Mouse (Mus musculus) layer of hippocampus, postnatal 25 days (tissue): ENCODE measurements around the gene Pigr. TPM values are rescaled to one million over a fixed set of nuclear protein-coding genes. Genes with fewer than 3 reads are reported as not detected.

Experiments
- DNase-seq, 2 experiments: peaks; one replicate each; pipeline ENCODE4 v3.0.0; 2022; ENCODE audit warnings: mixed read lengths in 2 of 2, low spot score in 1 of 2; ENCODE audit errors: extremely low spot score in 1 of 2
- total RNA-seq, 2 experiments: library from RNA; stranded (reverse); gene quantifications; 2 replicates each; pipeline ENCODE4 v1.2.3; 2021

The Pigr gene
- total RNA-seq = not detected

DNA sequence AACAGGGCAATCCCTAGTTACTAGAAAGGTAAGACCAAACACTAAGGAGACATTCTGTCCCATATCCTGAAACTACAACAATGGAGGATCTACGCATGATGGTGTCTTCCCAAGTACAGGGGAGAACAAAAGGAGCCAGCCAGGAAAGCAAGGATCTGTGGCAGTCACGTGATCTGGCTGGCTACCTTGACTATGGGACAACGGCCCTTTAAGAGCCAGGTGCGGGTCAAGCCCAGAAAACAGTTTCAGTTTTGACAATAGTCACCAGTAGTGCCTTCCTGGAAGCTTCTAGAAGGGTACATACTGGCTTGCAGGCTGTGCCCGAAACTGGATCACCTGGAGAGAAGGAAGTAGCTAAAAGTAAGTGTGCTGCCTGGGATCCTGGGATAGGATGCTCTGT is at the start of gene Pigr:
TSS of gene Pigr (plus strand) at position 237 of the 400 bp plus-strand sequence.
- no peak for DNase-seq

DNA sequence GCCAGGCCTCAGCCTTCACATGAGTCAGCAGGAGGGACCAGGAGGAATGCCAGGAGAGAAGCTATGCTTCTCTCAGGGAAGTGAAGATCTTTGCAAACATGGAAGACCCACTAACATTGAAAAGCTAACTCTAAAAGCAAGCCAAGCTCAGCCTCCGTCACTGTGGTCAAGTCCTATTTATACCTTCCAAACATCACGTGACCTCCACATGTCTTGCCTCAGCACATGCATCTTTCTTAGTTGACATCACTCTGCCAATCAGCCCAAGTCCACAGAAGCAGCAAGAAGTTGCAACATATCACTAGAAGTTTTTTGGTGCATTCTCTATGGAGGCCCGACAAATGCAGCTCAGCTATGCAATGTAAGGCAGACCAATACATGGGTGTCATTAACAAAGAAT is 46.6 kb upstream of the Pigr start:
- DNase-seq = no peak

DNA sequence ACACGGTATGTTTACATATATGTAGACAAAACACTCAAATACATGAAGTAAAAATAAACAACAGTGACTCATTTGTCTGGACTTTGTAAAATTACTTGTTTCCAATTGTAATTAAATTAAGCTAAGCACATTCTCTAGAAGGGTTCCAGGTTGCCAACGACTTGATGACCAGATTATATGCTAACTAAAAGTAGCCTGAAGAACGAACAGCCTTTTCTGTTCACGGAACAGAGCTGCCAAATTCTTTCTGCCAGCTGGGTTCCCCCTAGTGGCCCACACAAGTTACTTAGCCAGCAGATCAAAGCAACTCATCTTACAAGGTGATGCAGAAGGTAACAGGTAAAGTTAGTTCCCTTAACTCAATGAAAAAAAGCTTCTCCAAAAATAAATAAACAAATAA is 42.4 kb upstream of the Pigr start:
- DNase-seq = no peak

DNA sequence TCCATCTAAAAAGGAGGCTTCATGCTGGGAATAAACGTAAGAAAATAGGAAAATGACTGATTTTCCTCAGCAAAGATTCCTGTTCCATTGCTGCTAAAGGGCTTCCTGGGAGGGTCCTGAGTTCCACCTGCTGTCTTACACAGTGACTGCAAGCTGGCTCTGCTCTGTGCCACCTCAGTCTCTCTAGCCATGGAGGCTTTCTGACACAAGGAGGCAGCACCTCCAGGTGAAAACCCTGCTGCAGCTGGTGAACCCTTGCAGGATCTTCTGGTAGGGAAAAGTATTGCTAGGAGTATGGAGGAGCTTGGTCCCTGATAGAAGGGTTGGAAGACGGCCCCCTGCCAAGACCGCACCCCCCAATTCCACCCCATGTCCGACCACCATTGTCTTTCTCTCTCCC is 39.5 kb upstream of the Pigr start:
- no peak for DNase-seq

DNA sequence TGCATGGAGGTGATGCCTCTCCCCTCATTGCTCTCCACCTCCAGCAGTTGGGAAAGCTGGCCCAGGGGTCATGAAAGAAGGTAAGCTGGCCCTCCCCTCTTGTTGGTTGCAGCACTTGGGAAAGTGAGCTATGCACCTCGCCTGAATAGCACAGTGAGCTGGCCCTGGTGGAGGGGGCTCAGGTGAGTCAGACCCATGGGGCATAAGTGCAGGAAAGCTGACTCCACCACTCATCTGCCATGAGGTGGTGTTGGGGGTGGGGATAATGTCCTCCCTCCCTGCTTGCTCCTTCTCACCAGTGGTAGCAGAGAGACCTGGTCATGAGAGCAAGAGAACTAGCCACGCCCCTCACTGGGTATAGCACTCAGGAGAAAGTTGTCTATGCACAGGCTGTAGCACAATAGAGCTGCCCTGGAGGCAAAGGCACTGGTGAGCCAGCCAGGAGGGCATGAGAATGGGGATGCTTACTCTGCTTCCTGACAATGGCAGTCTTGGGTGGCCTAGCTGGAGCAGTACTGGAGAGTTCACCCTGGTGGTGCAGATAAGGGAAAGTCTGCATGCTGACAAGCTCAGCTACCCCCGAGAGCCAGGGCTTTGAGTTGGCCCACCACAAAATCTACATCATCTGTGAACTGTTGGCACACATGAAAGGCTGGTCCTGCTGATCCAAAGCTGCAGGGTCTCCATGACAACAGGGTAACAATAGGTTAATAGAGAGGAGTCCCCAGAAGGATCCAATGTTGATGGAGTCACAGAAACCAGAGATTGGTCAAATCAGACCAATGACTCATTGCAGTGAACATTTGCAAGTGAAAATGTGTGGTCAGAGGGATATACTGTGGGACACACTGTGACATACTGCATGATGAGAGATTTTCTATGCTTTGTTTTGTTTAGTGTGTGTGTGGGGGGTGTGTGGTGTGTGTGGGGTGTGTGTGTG is 36.7 kb upstream of the Pigr start:
- DNase-seq = no peak

DNA sequence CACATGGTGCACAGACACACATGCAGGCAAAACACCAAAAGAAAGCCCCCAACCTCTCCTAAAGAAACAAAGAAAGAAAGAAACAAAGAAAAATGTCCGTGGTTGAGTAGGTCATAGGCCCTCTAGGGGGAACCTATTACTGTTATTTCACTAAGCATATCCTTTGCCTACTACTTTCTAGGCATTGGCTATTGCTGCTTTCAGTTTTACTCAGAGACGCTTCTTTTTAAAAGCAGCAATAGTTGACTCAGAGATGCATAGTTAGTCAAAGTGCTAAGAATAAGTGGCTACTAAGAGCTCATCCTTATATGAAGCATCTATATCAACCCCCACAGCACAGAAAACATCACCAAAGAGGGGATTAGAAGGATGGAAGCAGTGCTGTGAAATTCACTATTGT is 31.2 kb upstream of the Pigr start:
- no peak for DNase-seq

DNA sequence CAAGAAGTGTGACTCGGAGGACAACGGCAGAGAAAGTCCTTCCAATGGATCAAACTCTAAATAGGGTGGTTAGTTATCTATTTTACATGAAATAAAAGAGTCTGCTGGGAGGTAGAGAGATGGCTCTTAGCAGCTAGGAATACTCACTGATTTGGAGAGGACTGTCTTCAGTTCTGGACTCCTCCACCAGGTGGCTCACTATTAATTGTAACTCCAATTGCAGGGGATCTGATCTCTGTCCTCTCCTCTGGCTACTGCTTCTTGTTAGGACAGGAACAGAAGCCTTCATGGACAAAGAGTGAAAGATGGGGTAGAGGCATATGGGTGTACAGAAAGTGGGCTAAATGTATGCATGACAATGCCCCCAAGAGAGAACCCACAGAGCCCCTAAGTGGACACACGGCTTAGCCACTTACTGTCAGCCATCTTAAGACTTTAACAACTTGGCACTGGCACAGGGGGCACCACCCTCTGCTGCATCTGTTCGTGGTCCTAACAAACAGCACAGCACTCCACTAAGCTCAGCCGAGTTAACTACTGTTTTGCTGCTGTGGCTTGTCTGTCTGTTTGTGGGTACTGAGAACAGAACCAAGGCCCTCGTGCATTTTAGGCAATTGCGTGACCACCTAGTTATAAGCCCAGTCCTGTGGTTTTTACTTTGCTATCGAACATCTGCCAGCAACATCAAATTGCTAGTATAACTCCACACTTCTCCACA is 29.4 kb upstream of the Pigr start:
- peak; percentile 43 to 74 for DNase-seq

DNA sequence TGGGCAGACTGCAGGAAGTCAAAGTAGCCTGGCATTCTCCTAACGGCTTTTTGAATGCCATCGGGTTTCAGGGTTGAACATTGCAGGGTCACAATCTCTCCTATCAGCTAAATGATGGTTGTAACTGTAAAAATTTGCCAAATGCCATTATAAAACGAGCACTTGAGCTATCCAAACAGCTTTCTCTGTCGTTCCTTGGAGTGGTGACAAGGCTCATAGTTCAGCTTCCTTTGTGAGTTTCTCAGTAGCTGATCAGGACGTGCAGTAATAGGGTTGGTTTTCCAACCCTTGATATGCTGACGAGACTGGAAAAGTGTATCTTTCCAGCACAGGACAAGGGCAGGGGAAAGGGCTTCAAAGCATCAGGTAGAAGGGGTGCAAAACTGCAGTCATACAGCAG is 28.4 kb upstream of the Pigr start:
- DNase-seq = no peak

DNA sequence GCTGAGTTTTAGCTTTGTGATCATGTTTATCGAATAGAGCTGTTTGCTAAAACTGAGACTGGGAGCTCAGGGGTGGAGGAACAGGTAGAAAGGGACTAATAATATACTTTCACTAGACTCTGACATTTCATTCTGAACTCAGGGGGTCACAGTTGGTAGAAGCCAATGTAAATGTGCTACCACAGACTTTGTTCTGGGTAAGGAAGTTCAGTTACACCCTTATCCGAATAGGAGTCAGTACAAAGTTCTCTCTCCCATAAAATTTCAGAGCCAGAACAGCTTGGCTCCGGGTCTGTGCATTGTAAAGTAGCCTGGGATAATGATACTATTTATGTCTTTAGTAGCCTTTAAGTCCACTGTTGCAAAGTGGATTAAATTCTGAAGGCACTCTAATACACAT is 27.9 kb upstream of the Pigr start:
- no peak for DNase-seq

DNA sequence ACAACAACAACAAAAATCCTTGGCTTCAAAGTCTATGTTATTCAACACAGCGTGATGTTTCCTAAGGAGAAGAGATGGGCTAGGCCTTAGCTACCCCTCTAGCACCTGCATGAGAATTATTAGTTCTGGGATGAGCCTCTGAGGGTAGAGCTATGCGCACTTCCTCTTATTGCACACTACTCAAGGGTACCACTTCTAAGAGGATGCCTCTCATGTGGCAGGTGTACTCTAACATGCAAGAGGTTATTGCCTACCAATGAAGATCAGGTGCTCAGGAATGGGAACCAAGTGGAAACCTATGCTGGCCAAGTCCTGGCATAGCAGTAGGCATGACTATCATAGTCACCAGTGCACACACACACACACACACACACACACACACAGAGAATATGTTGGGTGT is 27.1 kb upstream of the Pigr start:
- no peak for DNase-seq

DNA sequence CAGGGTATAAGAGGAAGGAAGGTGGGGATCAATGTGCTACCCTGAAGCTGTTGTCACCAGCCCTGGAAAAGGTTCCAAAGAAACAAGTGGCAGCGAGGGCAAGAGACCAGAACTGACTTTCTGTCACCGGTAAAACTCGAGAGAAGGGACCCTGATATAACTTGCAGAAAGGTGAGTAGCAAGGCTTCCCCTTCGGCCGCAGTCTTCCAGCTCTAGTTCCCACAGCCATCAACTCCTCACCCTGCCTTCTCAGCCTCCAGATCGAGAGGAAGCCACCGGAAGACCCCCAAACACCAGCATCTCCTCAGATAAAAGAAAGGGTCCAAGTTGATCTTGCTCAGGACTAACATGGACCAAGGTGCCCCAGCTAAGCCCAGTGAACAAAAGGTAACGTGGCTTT is 25.9 kb upstream of the Pigr start, which contains the start of gene Fcamr:
TSS of gene Fcamr (plus strand) at position 301 of the 400 bp plus-strand sequence.
- DNase-seq = no peak

DNA sequence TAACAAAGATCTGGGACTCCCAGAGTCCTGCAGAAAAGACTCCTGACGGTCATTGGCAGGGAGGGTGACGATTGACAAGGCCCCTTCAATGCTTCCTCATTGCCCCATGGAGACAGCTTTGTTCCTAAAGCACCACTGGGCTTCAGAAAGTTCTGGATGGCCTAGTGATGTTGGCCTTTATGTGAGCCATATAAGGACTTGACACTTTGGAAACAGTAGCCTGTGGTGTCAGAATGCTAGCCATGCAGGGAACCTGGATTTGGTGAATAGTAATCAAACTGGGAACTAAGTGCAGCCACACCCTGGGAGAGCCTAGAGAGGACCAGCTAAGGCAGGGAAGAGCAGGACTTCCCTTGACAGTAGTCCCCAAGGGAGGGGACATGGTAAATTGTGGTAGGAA is 25.0 kb upstream of the Pigr start:
- no peak for DNase-seq

DNA sequence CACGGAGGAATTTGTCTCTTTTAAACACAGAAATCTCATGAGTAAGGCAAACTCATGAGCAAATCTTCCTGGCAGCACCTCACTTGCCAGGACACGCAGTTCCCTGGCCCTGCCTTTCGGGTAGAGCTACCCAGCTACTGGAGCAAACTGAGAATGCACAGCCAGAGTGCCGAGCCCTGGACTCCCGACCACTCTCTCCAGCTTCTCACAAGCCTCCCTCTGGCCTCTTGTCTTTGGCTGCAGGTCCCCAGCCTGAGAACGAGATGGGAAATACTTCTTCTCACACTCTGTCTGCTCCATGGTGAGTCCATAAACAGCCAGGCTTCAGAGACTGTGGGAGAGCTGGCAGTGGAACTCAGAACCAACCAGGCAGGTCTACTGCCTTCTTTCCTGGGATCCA is 23.5 kb upstream of the Pigr start:
- no peak for DNase-seq

DNA sequence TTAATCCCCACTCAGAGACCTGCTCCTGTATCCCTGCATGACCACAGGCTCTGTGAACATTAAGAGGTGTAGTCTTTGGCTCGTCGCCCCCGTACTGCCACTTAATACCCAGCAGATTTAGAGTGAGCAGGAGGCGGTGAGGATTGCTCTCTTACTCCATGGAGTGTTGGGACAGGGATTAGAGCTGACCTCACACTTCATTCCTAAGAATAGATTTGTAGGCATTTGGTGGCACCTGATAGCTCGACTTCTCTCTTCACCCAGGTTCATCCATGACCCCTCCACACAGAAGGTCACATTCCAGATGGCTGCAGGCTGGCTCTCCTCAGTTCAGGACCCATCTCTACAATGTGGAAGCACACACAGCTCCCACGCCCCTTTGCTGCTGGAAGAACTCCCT is 22.2 kb upstream of the Pigr start:
- DNase-seq = no peak

DNA sequence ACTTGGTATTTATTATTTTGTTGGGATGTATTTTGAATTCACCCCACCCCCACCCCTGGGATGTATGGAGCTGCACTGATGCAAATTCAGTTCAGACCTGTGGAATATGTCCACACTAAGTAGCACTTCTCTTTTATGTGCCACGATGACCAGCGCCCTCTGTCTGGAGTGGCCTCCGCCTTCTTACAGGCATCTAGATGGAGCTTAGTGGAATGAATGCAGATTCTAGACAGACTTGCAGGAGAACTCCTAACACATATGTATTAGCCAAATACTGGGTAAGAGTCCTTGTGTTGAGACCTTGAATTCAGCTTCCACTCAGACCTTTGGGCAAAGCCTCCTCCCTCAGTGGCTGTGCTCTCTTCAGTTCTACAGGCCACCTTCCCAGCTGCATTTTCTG is 15.6 kb upstream of the Pigr start:
- DNase-seq = no peak

DNA sequence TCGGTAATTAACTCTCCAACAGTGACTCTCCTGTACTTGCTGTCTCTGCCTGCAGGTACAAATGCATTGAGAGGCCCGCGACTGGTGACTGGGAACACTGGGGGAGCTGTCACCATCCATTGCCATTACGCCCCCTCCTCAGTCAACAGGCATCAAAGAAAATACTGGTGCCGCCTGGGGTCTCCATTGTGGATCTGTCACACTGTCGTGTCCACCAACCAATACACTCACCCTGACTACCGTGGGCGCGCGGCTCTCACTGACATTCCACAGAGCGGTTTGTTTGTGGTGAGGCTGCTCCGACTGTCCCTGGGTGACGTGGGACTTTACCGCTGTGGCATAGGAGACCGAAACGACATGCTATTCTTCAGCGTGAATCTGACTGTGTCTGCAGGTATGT is 15.2 kb upstream of the Pigr start:
- no peak for DNase-seq

DNA sequence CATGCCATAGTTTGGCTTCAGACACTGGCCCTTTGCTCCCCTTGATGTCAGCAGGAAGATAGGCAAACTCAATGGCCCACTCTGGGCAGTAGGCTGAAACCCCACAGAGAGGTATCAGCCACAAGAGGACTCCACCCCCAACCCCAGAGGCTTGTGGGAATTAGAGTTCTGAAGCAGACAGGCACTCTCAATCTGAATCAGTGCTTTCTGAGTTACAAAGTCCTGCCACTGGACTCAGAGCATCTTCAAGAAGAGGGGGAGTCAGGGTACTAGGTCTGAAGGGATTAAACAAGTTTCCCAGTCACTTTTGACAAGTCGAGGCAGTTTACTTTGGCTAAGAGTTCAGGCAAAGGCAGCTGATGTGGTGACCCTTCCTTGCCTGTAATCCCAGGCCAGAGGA is 6.7 kb upstream of the Pigr start:
- no peak for DNase-seq

DNA sequence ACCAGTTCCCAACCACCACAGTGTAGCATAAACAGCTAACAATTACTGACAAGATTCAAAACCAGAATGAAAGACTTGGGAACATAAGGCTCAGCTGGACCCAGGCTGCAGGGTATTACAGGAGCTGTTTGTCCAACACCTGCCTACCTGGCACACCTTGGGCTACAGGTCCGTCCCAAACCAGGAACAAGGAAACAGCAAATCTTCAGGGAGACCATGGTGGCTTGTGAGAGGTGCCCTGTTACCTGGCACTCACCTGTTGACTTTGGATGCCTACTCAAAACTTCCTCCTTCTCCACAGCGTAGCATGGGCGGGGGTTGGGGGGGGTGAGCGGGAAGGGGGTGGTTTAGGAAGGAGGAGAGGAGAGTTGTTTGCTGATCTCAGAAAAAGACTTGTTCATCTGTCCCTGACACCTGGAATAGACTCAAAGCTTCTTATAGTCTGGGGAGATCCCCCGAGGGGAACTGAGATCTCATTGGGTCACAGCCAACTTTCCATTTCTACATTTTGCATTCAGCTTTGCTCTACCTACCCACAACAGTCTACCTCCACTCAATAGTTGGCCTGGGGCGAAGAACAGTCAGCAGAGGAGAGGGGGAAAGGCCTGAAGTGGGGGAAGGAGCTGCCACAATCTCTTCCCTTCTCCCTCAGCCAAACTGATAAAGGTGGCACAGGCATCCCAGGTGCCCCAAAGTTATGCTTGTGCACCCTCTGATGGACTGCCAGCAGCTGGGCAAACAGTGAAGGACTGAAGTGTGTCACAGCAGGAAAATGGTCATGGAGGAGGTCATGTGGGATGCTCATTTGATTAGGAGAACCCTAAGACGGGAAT is 6.0 kb upstream of the Pigr start:
- DNase-seq = no peak

DNA sequence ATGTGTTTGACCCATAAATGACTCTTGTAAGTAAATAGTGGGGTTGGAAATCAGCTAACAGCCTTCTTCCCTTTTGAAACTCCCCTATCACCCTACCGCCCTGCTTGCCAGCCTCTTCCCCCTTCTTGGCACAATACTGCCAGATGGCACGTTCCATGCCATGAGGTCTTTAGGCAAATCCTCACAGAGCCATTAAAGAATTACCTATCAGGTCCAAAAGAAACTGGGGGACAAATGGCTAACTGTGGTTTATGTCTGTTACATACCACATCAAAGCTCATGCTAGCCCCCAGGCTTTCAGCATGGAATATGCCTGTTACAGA is 5.4 kb upstream of the Pigr start:
- no peak for DNase-seq

DNA sequence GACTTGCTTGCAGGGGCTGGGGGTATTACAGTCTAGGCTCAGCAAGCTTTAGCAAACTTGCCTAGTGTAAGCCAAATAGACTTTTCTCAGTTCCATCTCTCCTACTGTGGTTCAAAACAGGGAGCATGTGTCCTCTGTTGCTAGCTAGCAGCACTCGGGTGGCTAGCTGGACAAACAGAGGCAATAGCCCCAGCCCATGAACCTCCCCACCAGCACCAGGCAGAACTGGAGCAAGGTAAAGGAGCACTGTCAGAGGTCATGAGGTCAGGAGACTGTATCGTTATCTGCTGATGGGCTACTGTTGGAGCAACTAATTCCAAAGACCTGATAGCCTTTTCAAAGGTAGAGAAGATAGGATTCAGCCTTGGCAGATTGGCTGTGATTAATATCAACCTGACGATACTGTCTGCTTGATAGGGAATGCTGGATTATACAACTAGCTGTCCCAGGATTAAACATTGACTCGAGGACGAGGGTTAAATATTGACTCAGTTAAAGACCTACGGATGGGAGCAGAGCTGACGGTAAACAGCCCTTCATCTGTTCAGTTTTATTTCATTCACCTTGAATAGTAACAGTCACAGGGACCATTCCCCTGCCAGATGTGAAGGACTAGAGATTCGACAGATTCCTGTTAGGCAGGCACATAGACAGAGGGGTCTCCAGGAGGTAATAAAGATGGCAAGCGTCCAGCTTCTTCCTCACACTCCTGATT is 4.4 kb upstream of the Pigr start:
- DNase-seq = no peak
